ENCODE assay signal across 8 mouse cellular contexts in the genomic region with DNA sequence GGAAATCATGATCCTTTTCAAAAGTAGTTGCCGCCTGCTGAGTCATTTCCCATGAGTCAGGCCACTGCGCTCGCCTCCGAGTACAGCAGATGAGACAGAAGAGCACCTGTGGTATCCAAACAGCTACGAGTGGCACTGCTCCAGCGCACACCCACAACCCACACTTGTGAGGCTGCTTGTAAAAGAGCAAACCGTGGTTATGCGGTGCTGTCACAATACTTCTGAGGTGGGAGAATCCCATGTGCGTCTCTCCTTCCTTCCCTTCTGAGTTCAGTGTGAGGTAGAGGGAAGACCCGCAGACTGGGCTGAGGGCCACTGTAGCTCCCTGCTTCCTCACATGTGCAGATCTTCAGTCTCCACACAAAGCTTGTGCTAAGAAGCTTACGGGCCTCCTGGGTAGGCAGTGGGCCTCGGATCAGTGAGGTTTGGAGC. TPM values are rescaled to one million over a fixed set of nuclear protein-coding genes. Genes with fewer than 3 reads are reported as not detected.
DNase-seq lines count a peak whose midpoint lies in the region; ATAC-seq and TF ChIP-seq lines count a peak whose summit lies in the region.

A gene (minus strand): TSS at position 360 of the 432 bp plus-strand sequence.

- TF ChIP-seq CTCF in hindbrain, postnatal 0 days (IDR thresholded peaks at IDR 0.05; ENCODE audit: low read depth), result no peak

- peaks cover 23% of the 10 kb centered on the region for H3K36me3 ChIP-seq in hindbrain, postnatal 0 days (ENCODE audit: insufficient read depth, low read length)
- peaks cover 50% of the 10 kb centered on the region for H3K36me3 ChIP-seq in hindbrain, embryonic 10.5 days
- peaks cover 33% of the 10 kb centered on the region for H3K36me3 ChIP-seq in embryonic facial prominence, embryonic 14.5 days (ENCODE audit: control insufficient read depth, insufficient read depth, low read length)
- peaks cover 35% of the 10 kb centered on the region for H3K36me3 ChIP-seq in forebrain, embryonic 13.5 days (ENCODE audit: poor library complexity, severe bottlenecking)

- no peak within 1 kb of the TSS for H3K4me3 ChIP-seq in hindbrain, postnatal 0 days (ENCODE audit: low read length)
- H3K4me3 ChIP-seq in hindbrain, embryonic 10.5 days, result no peak within 1 kb of the TSS
- H3K4me3 ChIP-seq in embryonic facial prominence, embryonic 14.5 days (ENCODE audit: low read depth, low read length), result no peak within 1 kb of the TSS
- no peak within 1 kb of the TSS for H3K4me3 ChIP-seq in forebrain, embryonic 13.5 days

- H3K27ac ChIP-seq in hindbrain, postnatal 0 days, result no peak within 1 kb of the TSS; the same call in 1 of the 2 replicates
- H3K27ac ChIP-seq in hindbrain, embryonic 10.5 days, result no peak within 1 kb of the TSS
- no peak within 1 kb of the TSS; the same call in 1 of the 2 replicates for H3K27ac ChIP-seq in embryonic facial prominence, embryonic 14.5 days (replicated peaks; ENCODE audit: low read depth, low read length)
- H3K27ac ChIP-seq in forebrain, embryonic 13.5 days, result no peak within 1 kb of the TSS

- no peaks in the 10 kb centered on the region for H3K4me1 ChIP-seq in hindbrain, postnatal 0 days (ENCODE audit: insufficient read depth, low read length)
- H3K4me1 ChIP-seq in hindbrain, embryonic 10.5 days (replicated peaks), result 0 out of 2 replicates have a peak, but pooled peaks cover 7% of the 10 kb centered on the region
- no peaks in the 10 kb centered on the region for H3K4me1 ChIP-seq in embryonic facial prominence, embryonic 14.5 days (ENCODE audit: control insufficient read depth, insufficient read depth, low read length)
- peaks cover 22% of the 10 kb centered on the region; the same call in 1 of the 2 replicates for H3K4me1 ChIP-seq in forebrain, embryonic 13.5 days

- H3K9ac ChIP-seq in hindbrain, postnatal 0 days (replicated peaks; ENCODE audit: low read length), result no peak within 1 kb of the TSS
- H3K9ac ChIP-seq in embryonic facial prominence, embryonic 14.5 days (ENCODE audit: low read depth, low read length), result no peak within 1 kb of the TSS
- no peak within 1 kb of the TSS for H3K9ac ChIP-seq in forebrain, embryonic 13.5 days

- DNase-seq in hindbrain, postnatal 0 days (ENCODE audit: low spot score), result peak; percentile 7
- DNase-seq in hindbrain, embryonic 10.5 days (ENCODE audit: low spot score), result no peak
- DNase-seq in embryonic facial prominence, embryonic 14.5 days (ENCODE audit: low spot score), result peak; percentile 19
- peak; percentile 44 to 84 for DNase-seq in left cerebral cortex, adult 9 months (ENCODE audit: low spot score in 2 of 2)
- DNase-seq in thymus, adult 18-20 months, result peak; percentile 67 to 74
- no peak for DNase-seq in kidney, postnatal 4 days
- DNase-seq in gastrocnemius, postnatal 10 days, result no peak

- H3K27me3 ChIP-seq in hindbrain, postnatal 0 days (ENCODE audit: insufficient read depth, low read length), result no peaks in the 10 kb centered on the region
- no peaks in the 10 kb centered on the region for H3K27me3 ChIP-seq in hindbrain, embryonic 10.5 days (ENCODE audit: insufficient read depth, poor library complexity, severe bottlenecking)
- no peaks in the 10 kb centered on the region for H3K27me3 ChIP-seq in embryonic facial prominence, embryonic 14.5 days (replicated peaks; ENCODE audit: control insufficient read depth, insufficient read depth, low read length)
- H3K27me3 ChIP-seq in forebrain, embryonic 13.5 days, result no peaks in the 10 kb centered on the region

- H3K9me3 ChIP-seq in hindbrain, postnatal 0 days (ENCODE audit: low read length), result no peaks in the 10 kb centered on the region
- H3K9me3 ChIP-seq in hindbrain, embryonic 10.5 days, result no peaks in the 10 kb centered on the region
- H3K9me3 ChIP-seq in embryonic facial prominence, embryonic 14.5 days (ENCODE audit: control insufficient read depth, low read length), result no peaks in the 10 kb centered on the region
- H3K9me3 ChIP-seq in forebrain, embryonic 13.5 days (replicated peaks), result no peaks in the 10 kb centered on the region

- ATAC-seq in hindbrain, postnatal 0 days, result no peak
- peak; percentile 26; the same call in 1 of the 2 replicates for ATAC-seq in embryonic facial prominence, embryonic 14.5 days (ENCODE audit: low read depth)
- ATAC-seq in forebrain, embryonic 13.5 days, result no peak

- no peak within 1 kb of the TSS for H3K4me2 ChIP-seq in hindbrain, postnatal 0 days (ENCODE audit: low read depth, low read length)
- no peak within 1 kb of the TSS for H3K4me2 ChIP-seq in embryonic facial prominence, embryonic 14.5 days (ENCODE audit: low read depth, low read length)
- H3K4me2 ChIP-seq in forebrain, embryonic 13.5 days, result no peak within 1 kb of the TSS

- 31% methylated on average over 12 of the region's 12 CpGs for WGBS in hindbrain, postnatal 0 days
- 48% methylated on average over 12 of the region's 12 CpGs for WGBS in hindbrain, embryonic 10.5 days
- WGBS in embryonic facial prominence, embryonic 14.5 days, result 55% methylated on average over 12 of the region's 12 CpGs
- WGBS in forebrain, embryonic 13.5 days, result 19% methylated on average over 12 of the region's 12 CpGs

RNA-seq across cellular contexts. Expression of the gene that starts here (rescaled TPM):
- total RNA-seq in hindbrain, postnatal 0 days (2014; rRNA removed), result 1.4 and 2.8 TPM in 2 replicates
- polyA plus RNA-seq in hindbrain, postnatal 0 days (2015; fragmentation: Nextera tagmentation; extraction: Ambion mirVana), result 0.43 and 0.45 TPM in 2 replicates
- 0.22 and 0.51 TPM in 2 replicates for polyA plus RNA-seq in hindbrain, embryonic 10.5 days (2016; fragmentation: Nextera tagmentation; extraction: Ambion mirVana)
- 0.26 and 0.28 TPM in 2 replicates for polyA plus RNA-seq in embryonic facial prominence, embryonic 14.5 days (2014; fragmentation: Nextera tagmentation; extraction: Ambion mirVana)
- 0.27 and 0.40 TPM in 2 replicates for polyA plus RNA-seq in forebrain, embryonic 13.5 days (2015; fragmentation: Nextera tagmentation; extraction: Ambion mirVana)
- under 1 TPM; 0.23 to 0.27 TPM for total RNA-seq in gastrocnemius, postnatal 10 days (2021)

Comparison
In these comparisons a context has a peak if more than half of its experiments do, and no peak if none do; other contexts are left out.
1. DNase-seq: peak in hindbrain, postnatal 0 days (single experiment), left cerebral cortex, adult 9 months (2 of 2) and thymus, adult 18-20 months (2 of 2); none in hindbrain, embryonic 10.5 days (single experiment), kidney, postnatal 4 days (0 of 2) and gastrocnemius, postnatal 10 days (single experiment).
2. Peak in DNase-seq and ATAC-seq in embryonic facial prominence, embryonic 14.5 days; RNA of the gene not detected or under 1 TPM.